Mouse (Mus musculus) gastrocnemius, adult 8-10 months (tissue): ENCODE results near the gene Odf3b. TPM values are rescaled to one million over a fixed set of nuclear protein-coding genes. Genes with fewer than 3 reads are reported as not detected.

Experiments
- DNase-seq, 2 experiments: peaks; one replicate each; pipeline ENCODE4 v3.0.0; 2022; ENCODE audit warnings: low spot score in 2 of 2
- total RNA-seq, 4 experiments: library from RNA; stranded (reverse); gene quantifications; 2 replicates each; pipeline ENCODE4 v1.2.4; 2022

Odf3b gene
- total RNA-seq, 4 experiments from 2014 or later = 0.41 to 1.5 (median 0.72) TPM; not detected in 1

DNA sequence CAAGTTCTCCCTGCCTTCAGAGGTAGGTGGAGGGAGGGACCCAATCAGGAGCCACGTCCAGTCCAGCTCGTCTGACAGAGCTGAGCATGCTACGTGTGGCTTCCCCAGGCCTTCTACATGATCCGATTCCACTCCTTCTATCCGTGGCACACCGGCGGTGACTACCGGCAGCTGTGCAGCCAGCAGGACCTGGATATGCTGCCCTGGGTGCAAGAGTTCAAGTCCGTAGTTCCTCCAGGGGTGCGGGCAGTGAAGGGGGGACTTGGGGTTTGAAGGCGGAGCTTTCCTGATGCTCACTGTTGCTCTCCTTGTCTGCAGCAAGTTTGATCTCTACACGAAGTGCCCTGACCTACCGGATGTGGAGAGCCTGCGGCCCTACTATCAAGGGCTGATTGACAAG, 42.7 kb downstream of the Odf3b start:
- DNase-seq = no peak

DNA sequence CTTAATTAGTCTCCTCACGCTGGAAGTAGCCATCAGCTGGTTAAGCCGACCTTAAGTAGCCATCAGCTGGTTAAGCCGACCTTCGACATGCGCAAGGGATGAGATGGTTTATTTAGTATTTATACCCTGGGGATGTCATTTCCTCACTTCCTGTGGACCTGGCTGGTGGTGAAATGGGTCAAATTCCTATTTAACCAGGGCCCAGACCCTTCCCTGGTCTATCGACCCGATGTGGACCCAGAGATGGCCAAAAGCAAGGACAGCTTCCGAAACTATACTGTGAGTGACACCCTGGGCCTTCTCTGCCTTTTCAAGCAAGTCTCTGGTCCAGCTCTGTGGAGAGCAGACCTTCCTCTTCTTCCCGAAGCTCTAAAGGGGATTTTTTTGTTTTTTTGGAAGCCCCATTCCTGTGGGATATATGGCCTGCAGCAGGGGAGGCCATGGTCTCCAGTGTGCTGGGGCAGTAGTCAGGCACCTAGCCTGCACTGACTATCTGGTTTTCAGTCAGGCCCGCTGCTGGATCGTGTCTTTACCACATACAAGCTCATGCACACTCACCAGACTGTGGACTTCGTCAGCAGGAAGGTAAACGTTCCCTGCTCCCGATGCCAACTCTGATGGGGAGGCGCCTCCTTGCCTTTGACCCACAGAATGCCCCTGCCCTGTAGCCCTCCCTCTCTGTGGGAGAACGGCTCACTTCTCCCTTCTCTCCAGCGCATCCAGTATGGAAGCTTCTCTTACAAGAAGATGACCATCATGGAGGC, 44.1 kb downstream of the Odf3b start:
- DNase-seq = no peak

DNA sequence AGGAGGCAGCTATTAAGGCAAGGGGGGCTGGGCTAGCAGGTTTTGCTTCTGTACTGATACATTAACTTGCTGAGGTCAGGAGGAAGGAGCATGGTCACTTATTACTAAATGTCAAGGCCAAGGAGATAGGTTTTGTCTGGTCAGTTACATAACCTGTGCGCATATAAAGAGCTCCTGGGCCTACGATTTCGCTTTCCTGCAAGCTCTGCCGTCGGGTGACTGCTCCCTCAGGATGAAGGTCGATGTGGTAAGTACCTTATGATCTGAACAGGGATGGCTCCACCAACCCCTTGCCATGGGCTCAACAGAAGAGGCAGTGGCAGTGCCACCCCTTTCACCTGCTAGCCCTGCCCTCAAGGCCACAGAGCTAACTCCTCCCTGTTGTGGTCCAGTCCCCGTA, 44.8 kb downstream of the Odf3b start, which contains the start of gene Miox:
TSS of gene Miox (plus strand) at position 128 of the 400 bp plus-strand sequence.
- no peak for DNase-seq

Other genes with a start within 250 kb of the Odf3b start
- gene Mapk12, start 238.6 kb downstream of the Odf3b start, total RNA-seq = 100 to 1,000 TPM; 123 to 153 (median 139) TPM
- gene Mapk11, start 229.7 kb downstream of the Odf3b start, total RNA-seq = 1 to 10 TPM in 2 of 4 experiments, under 1 TPM in 2; 0.70 to 1.3 (median 0.97) TPM
- 1 to 10 TPM; 4.5 to 6.3 (median 5.3) TPM for gene Plxnb2, start 198.5 kb downstream of the Odf3b start, total RNA-seq
- gene Dennd6b, start 182.8 kb downstream of the Odf3b start, total RNA-seq = 1 to 10 TPM; 8.3 to 9.4 (median 9.2) TPM
- gene Ppp6r2, start 167.7 kb downstream of the Odf3b start, total RNA-seq = 100 to 1,000 TPM in 3 of 4 experiments, 10 to 100 TPM in 1; 97.2 to 102 (median 101) TPM
- gene Sbf1, start 64.0 kb downstream of the Odf3b start, total RNA-seq = 100 to 1,000 TPM in 1 of 4 experiments, 10 to 100 TPM in 3; 64.8 to 105 (median 72.5) TPM
- not detected for gene Adm2, start 56.6 kb downstream of the Odf3b start, total RNA-seq
- not detected for gene Miox, start 44.9 kb downstream of the Odf3b start, total RNA-seq
- 10 to 100 TPM; 10.8 to 16.9 (median 13.5) TPM for gene Lmf2, start 23.6 kb downstream of the Odf3b start, total RNA-seq
- 10 to 100 TPM; 43.4 to 46.6 (median 45.1) TPM for gene Ncaph2, start 23.6 kb downstream of the Odf3b start, total RNA-seq
- 10 to 100 TPM; 13.1 to 15.5 (median 14.1) TPM for gene Sco2, start 5.4 kb downstream of the Odf3b start, total RNA-seq
- gene Tymp, start 2.2 kb downstream of the Odf3b start, total RNA-seq = under 1 TPM; 0.34 to 0.51 (median 0.47) TPM
- gene Klhdc7b, start 5.6 kb upstream of the Odf3b start, total RNA-seq = not detected
- gene Syce3, start 31.2 kb upstream of the Odf3b start, total RNA-seq = not detected
- gene Cpt1b, start 46.6 kb upstream of the Odf3b start, total RNA-seq = 100 to 1,000 TPM; 220 to 274 (median 238) TPM
- under 1 TPM in 3 of 4 experiments, not detected in 1; 0.27 to 0.61 (median 0.31) TPM for gene C730034F03Rik, start 50.3 kb upstream of the Odf3b start, total RNA-seq
- 1 to 10 TPM in 2 of 4 experiments, under 1 TPM in 2; 0.81 to 2.2 (median 1.0) TPM for gene Gm44502, start 50.4 kb upstream of the Odf3b start, total RNA-seq
- 10 to 100 TPM; 23.3 to 25.8 (median 25.1) TPM for gene Chkb, start 50.6 kb upstream of the Odf3b start, total RNA-seq
- under 1 TPM in 3 of 4 experiments, not detected in 1; 0.10 to 0.65 (median 0.56) TPM for gene Mapk8ip2, start 74.6 kb upstream of the Odf3b start, total RNA-seq
- 1 to 10 TPM; 1.7 to 3.9 (median 2.8) TPM for gene Arsa, start 98.1 kb upstream of the Odf3b start, total RNA-seq
- gene Shank3, start 120.3 kb upstream of the Odf3b start, total RNA-seq = 10 to 100 TPM in 2 of 4 experiments, 1 to 10 TPM in 2; 5.9 to 11.7 (median 8.8) TPM
- gene Acr, start 189.0 kb upstream of the Odf3b start, total RNA-seq = under 1 TPM in 1 of 4 experiments, not detected in 3; 0.51 TPM
- 1 to 10 TPM; 2.2 to 3.0 (median 2.6) TPM for gene Rabl2, start 212.6 kb upstream of the Odf3b start, total RNA-seq